In the genomic region with DNA sequence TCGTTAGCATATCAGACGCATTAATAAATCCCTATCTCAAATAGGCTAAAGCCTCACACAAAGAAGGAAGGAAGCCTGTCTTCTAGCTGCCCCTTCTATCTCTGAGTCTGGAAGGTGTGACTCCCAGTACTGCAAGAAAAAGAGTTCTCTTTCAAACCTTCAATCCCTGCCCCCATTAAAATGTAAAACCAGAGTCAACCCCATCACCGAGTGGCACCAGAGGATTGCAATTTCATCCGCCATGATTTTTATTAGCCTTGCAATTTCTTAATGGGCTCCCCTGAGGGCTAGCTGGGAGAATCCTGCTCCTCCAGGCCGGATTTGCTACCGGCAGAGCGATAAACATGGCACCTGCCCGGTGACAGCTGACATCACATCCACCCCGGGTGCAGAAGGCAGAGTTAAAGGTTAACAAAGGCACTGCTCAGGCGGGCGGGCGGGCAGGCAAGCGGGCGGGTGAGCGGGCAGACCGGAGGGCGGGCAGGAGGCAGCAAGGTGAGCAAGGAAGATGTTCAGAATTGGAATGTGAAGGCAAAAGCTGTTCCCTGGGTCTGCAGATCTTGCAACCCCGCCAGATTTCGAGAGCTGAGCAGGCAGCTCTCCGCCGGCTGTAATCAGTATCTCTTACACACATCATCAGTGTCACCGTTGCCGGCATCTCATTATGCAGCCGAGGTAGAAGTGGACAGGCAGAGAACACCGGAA, we compare ENCODE assay signal across 9 mouse cellular contexts.
DNase-seq lines count a peak whose midpoint lies in the region; ATAC-seq and TF ChIP-seq lines count a peak whose summit lies in the region.
"Had no signal": no experiment of that assay in that cellular context is flagged by ENCODE, and none has a peak within 500 bp of the region (broad histone marks: within the 10 kb centered on the region; RNA-seq: fewer than 3 reads in every experiment).

No protein-coding gene starts in this region.

- no peaks in the 10 kb centered on the region for H3K9me3 ChIP-seq in intestine, embryonic 15.5 days
- H3K9me3 ChIP-seq in liver, embryonic 12.5 days (replicated peaks) = no peaks in the 10 kb centered on the region
- H3K9me3 ChIP-seq in stomach, postnatal 0 days (ENCODE audit: control insufficient read depth, low read length) = no peaks in the 10 kb centered on the region

- H3K36me3 ChIP-seq in intestine, embryonic 15.5 days = no peaks in the 10 kb centered on the region
- H3K36me3 ChIP-seq in liver, embryonic 12.5 days = no peaks in the 10 kb centered on the region
- H3K36me3 ChIP-seq in stomach, postnatal 0 days (ENCODE audit: control insufficient read depth, insufficient read depth, low read length) = no peaks in the 10 kb centered on the region

- H3K4me2 ChIP-seq in intestine, embryonic 15.5 days (replicated peaks) = peak overlapping the region; percentile 71
- H3K4me2 ChIP-seq in liver, embryonic 12.5 days = peak overlapping the region; percentile 39
- H3K4me2 ChIP-seq in stomach, postnatal 0 days (replicated peaks; ENCODE audit: low read depth) = peak overlapping the region; percentile 46

- no peaks in the 10 kb centered on the region for H3K27me3 ChIP-seq in intestine, embryonic 15.5 days (replicated peaks)
- H3K27me3 ChIP-seq in liver, embryonic 12.5 days (replicated peaks) = no peaks in the 10 kb centered on the region; the same call in 1 of the 2 replicates
- H3K27me3 ChIP-seq in stomach, postnatal 0 days (ENCODE audit: control insufficient read depth, insufficient read depth, low read length) = no peaks in the 10 kb centered on the region

- intact Hi-C loops in heart, postnatal 14 days (cut with DNase I) = no loop called here

- H3K4me1 ChIP-seq in intestine, embryonic 15.5 days (replicated peaks) = 0 out of 2 replicates have a peak, but pooled peaks cover 4% of the 10 kb centered on the region
- H3K4me1 ChIP-seq in liver, embryonic 12.5 days = no peaks in the 10 kb centered on the region
- no peaks in the 10 kb centered on the region for H3K4me1 ChIP-seq in stomach, postnatal 0 days (replicated peaks; ENCODE audit: control insufficient read depth, insufficient read depth)

- no peak for TF ChIP-seq CTCF in stomach, postnatal 0 days (IDR thresholded peaks at IDR 0.05; ENCODE audit: low read depth)

- ATAC-seq in intestine, embryonic 15.5 days = peak; percentile 97
- no peak for ATAC-seq in liver, embryonic 12.5 days
- ATAC-seq in stomach, postnatal 0 days (ENCODE audit: low FRiP score, low TSS enrichment) = peak; percentile 72; the same call in 1 of the 2 replicates

- TF ChIP-seq EP300 in stomach, postnatal 0 days (optimal IDR thresholded peaks at IDR 0.05) = no peak

- no peak overlapping the region for H3K9ac ChIP-seq in intestine, embryonic 15.5 days
- H3K9ac ChIP-seq in liver, embryonic 12.5 days = no peak overlapping the region
- no peak overlapping the region for H3K9ac ChIP-seq in stomach, postnatal 0 days (ENCODE audit: low read length)

- 5% methylated on average over 25 of the region's 25 CpGs for WGBS in intestine, embryonic 15.5 days
- 11% methylated on average over 25 of the region's 25 CpGs for WGBS in liver, embryonic 12.5 days (ENCODE audit: insufficient replicate concordance)
- 8% methylated on average over 25 of the region's 25 CpGs for WGBS in stomach, postnatal 0 days

- DNase-seq in adrenal gland, postnatal 10 days = peak; percentile 12
- no peak for DNase-seq in adrenal gland, adult 8-10 months
- peak; percentile 9 for DNase-seq in testis, postnatal 14 days (ENCODE audit: low spot score)
- DNase-seq in testis, postnatal 10 days (ENCODE audit: low spot score) = no peak
- DNase-seq in stomach, postnatal 0 days (ENCODE audit: low spot score) = peak; percentile 69
- no peak for DNase-seq in heart, postnatal 14 days

- H3K27ac ChIP-seq in intestine, embryonic 15.5 days = no peak overlapping the region
- H3K27ac ChIP-seq in liver, embryonic 12.5 days = no peak overlapping the region
- H3K27ac ChIP-seq in stomach, postnatal 0 days (replicated peaks) = no peak overlapping the region

- H3K4me3 ChIP-seq in intestine, embryonic 15.5 days (replicated peaks) = peak overlapping the region; percentile 35
- peak overlapping the region; percentile 9; the same call in 1 of the 2 replicates for H3K4me3 ChIP-seq in liver, embryonic 12.5 days
- peak overlapping the region; percentile 26; the same call in 1 of the 2 replicates for H3K4me3 ChIP-seq in stomach, postnatal 0 days (ENCODE audit: low read depth, low read length)
- H3K4me3 ChIP-seq: myocyte had no signal

Comparison
In these comparisons a context has a peak if more than half of its experiments do, and no peak if none do; other contexts are left out.
1. DNase-seq: peak in adrenal gland, postnatal 10 days (single experiment), testis, postnatal 14 days (single experiment) and stomach, postnatal 0 days (single experiment); none in adrenal gland, adult 8-10 months (single experiment), testis, postnatal 10 days (single experiment) and heart, postnatal 14 days (0 of 2).
2. Peak in every context shown above with its lines, with median percentiles within 50 percentile points of each other: H3K4me2 ChIP-seq and H3K4me3 ChIP-seq.